Mouse (Mus musculus) skeletal muscle tissue, postnatal 0 days (tissue): ENCODE results near the gene Foxr2. TPM values are rescaled to one million over a fixed set of nuclear protein-coding genes. Genes with fewer than 3 reads are reported as not detected.

ENCODE experiments used
- polyA plus RNA-seq: library from polyadenylated mRNA; unstranded; fragments of >200 nt; fragmentation: Nextera tagmentation; extraction: Ambion mirVana; gene quantifications from 2 replicates; pipeline ENCODE4 v1.2.1, GENCODE M21; 2015

Gene Foxr2
- not detected in 2 replicates for polyA plus RNA-seq

DNA sequence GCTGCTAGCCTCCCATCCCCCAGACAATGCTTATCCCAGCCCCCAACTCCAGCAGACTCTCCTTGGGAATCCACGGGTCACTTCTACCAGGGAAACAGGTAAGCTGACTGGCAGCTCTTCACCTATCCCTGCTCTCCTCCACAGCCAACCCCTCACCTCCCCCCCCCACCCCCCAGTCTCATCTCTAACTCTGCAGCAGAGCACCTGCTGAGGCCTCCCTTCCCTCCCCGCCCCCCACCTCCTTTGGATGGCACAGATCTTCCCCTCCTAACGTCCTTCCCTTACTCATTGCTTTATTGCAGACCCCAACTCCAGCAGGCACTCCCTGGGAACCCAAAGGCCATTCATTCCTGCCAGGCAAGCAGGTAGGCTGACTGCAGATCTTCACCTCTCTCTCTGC is at the start of gene Foxr2:
Gene Foxr2, plus strand, starts transcription at position 301 of the 400 bp plus-strand sequence.

DNA sequence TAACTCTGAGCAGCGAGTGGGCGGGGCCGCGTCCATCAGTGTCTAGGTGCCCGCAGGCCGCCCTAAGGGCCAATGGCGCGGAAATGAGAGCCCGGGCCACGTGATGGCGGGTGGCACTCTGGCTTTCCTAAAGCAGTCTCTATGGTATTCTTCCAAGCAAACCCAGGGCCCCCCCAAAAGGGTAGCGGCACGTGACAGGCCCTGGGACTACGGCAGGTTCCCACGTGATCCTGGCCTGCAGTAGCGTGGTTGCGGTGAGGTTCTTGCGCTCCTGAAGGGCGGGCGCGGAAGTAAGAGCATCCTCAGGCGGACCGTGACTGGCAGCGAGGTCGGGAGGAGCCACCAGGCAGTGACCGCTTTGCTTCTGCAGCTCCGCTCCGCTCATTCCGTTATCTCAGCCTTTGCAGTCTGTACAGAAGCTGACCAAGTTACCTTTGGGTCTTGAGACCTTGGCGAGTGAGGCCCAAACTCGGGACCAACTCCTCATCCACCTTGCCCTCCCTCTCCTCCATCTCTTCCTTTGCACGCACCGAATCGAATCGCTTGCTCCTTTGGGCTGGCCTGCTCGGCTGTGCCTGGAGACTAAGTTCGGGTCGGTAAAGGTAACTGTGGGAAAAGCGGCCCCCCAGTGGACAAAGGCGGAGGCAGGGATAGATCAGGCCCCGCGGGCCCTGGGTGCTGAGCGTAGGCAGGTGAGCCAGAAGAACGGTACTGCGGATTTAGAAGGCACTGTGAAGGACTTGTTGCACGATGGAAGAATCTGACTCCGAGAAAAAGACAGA is 21.3 kb downstream of the Foxr2 start, which contains the start of gene Rragb:
Gene Rragb, plus strand, starts transcription at position 248 of the 782 bp plus-strand sequence.

Other genes with a start within 250 kb of the Foxr2 start
- 0.13 and 0.18 TPM in 2 replicates for gene Usp51, start 112.3 kb upstream of the Foxr2 start, polyA plus RNA-seq
- 23.1 and 25.4 TPM in 2 replicates for gene Mageh1, start 81.2 kb upstream of the Foxr2 start, polyA plus RNA-seq
- gene Rragb, start 21.2 kb downstream of the Foxr2 start, polyA plus RNA-seq, result 0.17 and 0.34 TPM in 2 replicates
- 0.35 and 0.61 TPM in 2 replicates for gene Klf8, start 118.7 kb downstream of the Foxr2 start, polyA plus RNA-seq